Mouse (Mus musculus) NIH3T3 (cell line): Measurements from ENCODE around the gene Brca2.

Source experiments
- DNase-seq: peaks from one replicate; pipeline ENCODE4 v3.0.0-alpha.2; 2012; ENCODE audit warnings: low read depth

Gene Brca2

GRCm38 (mm10) chr5:150598202-150599119 is 76.0 kb downstream of the Brca2 start:
- DNase-seq: no peak

GRCm38 (mm10) chr5:150599301-150600294 is 77.2 kb downstream of the Brca2 start:
- no peak for DNase-seq

GRCm38 (mm10) chr5:150600554-150601440 is 78.4 kb downstream of the Brca2 start:
- no peak for DNase-seq

GRCm38 (mm10) chr5:150601441-150602230 is 79.2 kb downstream of the Brca2 start:
- DNase-seq: no peak

- no peak for DNase-seq
Observed at GRCm38 (mm10) chr5:150606131-150606530, 83.7 kb downstream of the Brca2 start.

GRCm38 (mm10) chr5:150607631-150608030 is 85.2 kb downstream of the Brca2 start:
- DNase-seq: no peak

GRCm38 (mm10) chr5:150611136-150611535 is 88.7 kb downstream of the Brca2 start:
- no peak for DNase-seq

- DNase-seq: peak; percentile 51
Observed at GRCm38 (mm10) chr5:150611697-150612096, 89.3 kb downstream of the Brca2 start.

- DNase-seq: no peak
Observed at GRCm38 (mm10) chr5:150614054-150614453, 91.6 kb downstream of the Brca2 start.

- DNase-seq: no peak
Observed at GRCm38 (mm10) chr5:150616216-150616615, 93.8 kb downstream of the Brca2 start.

GRCm38 (mm10) chr5:150616731-150617130 is 94.3 kb downstream of the Brca2 start:
- no peak for DNase-seq

GRCm38 (mm10) chr5:150618599-150619355 is 96.3 kb downstream of the Brca2 start:
- DNase-seq: no peak
